Mouse (Mus musculus) telencephalon, adult 2 months (tissue): ENCODE measurements around the gene Pkd2.

Experiments
- DNase-seq: peaks from one replicate; pipeline ENCODE4 v3.0.0-alpha.2; 2011; ENCODE audit warnings: low read depth, low spot score

The Pkd2 gene

DNA sequence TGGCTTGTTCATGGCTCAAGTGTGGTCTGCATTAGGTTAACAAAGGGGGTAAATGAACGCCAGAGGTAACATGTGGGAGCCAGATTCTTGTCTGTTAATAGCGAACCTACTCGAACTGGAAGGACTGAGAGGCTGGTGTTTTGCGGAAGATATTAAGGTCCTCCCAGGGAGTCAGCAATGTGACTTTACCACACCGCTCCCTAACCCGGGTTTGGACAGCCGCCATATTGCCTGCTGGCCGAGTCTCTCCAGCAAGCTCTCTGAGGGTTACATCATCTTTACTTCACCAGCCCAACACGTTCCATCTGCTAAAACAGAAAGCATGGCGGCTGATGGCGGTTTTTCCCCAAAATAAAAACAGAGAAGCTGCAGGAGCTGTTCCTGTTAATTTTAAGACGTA lies 6.5 kb downstream of the Pkd2 start:
- DNase-seq = no peak

DNA sequence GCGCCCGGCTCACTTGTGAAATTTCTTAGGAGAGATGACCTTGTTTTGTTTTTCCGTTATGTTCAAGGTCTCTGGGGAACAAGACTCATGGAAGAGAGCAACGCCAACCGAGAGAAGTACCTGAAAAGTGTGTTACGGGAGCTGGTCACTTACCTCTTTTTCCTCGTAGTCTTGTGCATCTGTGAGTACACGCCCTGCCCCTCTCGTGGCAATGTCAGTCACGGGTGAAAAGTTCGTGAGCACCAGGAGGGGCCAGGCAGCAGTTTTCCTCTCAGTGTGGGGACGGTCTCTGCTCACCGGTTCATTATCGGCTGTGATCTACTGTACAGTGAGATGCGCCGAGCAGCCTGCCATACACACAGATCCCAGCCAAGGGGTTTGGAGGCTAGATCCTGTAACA lies 7.6 kb downstream of the Pkd2 start:
- no peak for DNase-seq

DNA sequence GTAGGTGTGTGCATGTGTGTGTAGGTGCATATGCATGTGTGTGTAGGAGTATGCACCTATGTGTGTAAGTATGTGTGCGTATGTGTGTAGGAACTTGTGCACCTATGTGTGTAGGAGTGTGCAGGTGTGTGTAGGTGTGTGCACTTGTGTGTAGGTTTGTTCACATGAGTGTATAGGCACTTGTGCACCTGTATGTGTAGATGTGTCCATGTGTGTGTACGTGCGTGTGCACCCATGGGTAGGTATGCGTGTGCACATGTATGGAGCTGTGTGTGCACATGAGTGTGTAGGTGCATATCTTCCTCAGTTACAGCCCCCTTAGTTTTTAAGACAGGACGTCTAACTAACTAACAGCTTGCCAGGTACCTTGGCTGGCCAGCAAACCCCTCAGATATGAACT lies 9.3 kb downstream of the Pkd2 start:
- no peak for DNase-seq

DNA sequence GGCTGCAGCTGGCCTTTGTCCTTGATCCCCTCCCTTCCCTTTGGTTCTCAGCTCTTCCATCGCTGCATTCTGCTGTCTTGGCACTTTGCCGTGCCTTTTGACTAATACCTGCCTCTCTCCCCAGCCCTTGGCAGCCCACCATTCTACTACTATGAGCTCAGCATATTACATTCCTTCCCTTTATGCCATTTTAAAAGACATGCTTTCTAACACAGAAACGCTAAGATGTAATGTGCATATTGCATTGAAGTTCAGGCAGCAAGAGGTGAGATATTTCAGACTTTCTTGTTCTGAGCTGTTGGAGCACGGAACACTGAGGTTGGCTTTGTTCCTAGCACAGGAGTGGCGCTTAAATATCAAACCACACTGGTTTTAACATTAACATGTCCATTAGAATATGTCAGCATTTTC lies 11.7 kb downstream of the Pkd2 start:
- DNase-seq = no peak

- DNase-seq = no peak
Observed at GRCm38 (mm10) chr5:104472371-104472770, 13.1 kb downstream of the Pkd2 start.

DNA sequence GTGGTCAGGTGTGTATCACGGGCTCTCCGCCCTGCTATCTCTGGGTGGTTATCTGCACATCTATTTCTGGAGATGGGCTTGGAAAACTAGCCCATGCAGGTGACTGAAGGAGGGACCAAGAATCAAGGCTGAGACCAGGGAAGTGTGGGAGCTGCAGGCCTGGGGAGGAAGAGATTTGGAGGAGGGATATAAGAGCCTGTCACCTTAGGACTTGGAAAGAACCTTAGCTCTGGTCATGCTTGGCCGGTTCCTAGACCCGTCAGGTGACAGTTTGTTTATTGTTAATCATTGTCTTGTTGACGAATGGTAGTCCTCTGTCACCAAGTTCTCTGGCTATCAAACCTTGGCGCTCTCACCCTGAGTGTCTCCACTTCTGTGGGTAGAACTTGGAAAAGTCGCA lies 21.1 kb downstream of the Pkd2 start:
- no peak for DNase-seq

DNA sequence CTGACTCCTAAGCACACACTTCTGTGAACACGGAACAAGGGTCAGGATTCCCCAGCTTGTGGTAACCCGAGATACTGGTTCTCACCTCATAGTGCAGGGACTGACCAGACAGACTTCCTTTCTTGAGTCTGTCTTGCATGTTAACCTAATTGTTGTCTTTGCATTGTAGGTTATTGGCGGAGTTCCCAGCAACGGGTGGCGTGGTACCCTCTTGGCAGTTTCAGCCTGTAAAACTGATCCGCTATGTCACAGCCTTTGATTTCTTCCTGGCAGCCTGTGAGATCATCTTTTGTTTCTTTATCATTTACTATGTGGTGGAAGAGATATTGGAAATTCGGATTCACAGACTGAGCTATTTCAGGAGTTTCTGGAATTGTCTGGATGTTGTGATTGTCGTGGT lies 23.6 kb downstream of the Pkd2 start:
- no peak for DNase-seq

- no peak for DNase-seq
Observed at GRCm38 (mm10) chr5:104491561-104491960, 32.3 kb downstream of the Pkd2 start.

DNA sequence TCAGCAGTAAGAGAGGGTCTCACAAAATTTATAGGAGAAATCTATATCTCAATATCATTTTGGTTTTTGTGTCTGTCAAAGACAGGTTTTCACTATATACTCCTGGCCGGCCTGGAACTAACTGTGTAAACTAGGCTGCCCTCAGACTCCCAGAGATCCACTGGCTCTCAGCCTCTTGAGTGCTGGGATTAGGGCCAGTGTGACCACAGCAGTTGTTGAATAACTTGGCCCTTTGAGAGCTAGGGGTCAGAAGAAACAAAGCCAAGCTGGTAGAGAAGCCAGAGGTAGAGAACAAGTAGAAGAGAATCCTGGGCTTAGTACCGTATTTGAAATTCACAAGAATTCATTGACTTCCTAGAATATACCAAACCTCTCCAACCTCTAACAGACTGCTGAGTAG lies 45.6 kb downstream of the Pkd2 start:
- DNase-seq = no peak

DNA sequence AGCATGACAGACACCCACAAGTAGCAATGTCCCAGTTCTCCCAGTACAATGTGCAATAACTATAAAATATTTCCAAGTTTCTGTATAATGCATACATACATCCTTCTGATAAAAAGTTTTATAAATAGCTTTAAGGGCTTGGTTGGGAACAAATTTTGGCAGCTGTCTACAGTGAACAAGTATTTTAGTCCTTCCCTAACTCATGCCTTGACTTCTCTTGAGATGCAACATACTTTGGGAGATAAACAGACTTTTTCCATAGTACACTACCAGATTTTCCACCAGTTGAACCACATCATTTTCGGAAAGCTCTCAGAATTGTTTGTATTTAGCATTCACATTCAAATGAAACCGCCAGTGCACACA lies 48.6 kb downstream of the Pkd2 start:
- DNase-seq = peak; percentile 6

DNA sequence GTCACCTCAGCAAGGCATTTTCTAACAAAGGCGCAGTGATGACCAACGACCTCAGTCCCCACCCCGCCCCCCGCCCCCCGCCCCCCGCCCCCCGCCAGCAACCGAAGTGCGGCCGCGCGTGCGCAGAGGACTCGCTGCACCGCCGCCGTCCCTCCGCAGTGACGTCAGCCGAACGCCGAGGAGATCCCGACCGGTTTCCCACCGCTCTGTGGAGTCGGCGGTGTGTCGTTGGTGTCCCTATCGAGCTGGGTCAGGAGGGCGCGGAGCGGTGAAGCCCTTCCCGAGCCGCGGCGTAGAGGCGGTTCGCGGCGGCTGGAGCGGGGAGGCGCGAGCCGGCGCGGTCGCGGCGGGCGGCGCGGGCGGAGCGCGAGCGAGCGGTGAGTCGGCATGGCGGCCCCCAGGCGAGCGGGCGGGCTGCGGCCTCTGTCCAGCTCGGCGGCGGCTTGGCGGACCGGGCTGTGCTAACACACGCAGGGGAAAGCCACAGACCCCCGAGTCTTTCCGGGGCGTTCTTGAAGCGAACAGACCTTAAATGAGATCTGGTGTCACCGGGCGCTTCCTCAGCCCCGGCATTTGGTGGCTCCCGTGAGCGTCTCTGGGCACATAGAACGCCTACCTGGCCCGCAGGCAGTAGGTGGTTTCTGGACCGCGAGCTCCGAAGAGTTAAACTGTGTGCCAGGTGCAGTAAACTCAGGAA lies 49.1 kb downstream of the Pkd2 start, which contains the start of gene BC005561:
BC005561 (plus strand) TSS at position 158 of the 697 bp plus-strand sequence.
- peak; percentile 38 for DNase-seq

DNA sequence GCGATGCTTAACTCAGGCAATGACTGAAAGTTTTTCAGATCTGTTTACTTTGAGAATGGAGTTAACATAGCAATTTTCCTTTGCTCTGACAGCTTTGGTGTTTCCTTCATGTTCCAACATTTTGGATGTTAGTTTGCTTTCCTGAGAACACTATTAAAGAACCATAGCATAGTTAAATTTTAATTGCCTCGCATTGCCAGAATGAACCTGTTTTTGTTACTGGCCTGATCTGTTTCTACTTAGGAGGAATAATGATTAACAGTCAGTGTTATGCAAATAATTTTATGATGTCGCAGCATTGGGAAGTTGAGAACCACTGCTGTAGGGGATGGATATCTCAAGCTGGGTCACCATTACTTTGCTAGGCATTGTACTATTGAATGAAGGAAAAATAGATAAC lies 52.0 kb downstream of the Pkd2 start:
- no peak for DNase-seq

DNA sequence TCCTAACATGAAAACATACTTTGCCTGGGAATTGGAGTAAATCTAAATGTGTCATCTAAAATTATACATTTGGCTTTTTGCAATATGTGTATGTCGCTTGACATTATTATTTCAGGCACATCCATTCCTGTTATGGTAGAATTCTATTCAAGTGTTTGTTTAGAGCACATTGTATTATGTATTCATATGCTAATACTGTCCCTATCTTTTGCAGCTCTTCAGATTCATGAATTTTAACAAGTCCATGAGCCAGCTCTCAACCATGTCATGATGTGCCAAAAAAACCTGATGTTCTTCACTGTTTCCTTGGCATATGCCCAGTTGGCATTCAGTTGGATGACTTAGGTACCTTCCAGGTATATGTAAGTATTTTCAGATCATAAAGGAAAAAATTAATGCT lies 79.4 kb downstream of the Pkd2 start:
- DNase-seq = peak; percentile 12

DNA sequence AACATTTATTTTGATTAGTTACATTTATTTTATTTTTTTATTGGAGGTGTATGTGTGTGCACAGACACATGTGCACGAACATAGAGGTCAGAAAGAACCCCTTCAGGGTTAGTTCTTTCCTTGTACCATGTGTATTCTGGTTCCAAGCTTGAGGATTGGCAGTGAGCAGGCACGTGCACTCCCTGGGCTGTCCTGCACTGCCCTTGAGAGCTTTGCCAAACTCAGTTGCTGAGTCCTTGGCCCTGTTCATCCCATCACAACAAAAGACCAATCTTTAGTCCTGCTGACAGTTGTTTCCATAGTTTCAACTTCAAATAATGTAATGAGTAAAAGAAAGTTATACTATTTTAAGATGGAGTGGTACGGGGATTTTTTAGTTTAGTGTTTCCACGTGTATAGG lies 80.1 kb downstream of the Pkd2 start:
- DNase-seq = no peak
